Mouse (Mus musculus): ENCODE measurements at regions not wholly inside any gene's neighbourhood (a gene's known extent, or its start where the extent isn't known, plus 50 kb on each side); places are given as distances from the start of the nearest gene placed in this dataset.

GRCm38 (mm10) chr10:111767011-111767720 is 205.3 kb upstream of the Krr1 start:
- DNase-seq: no peak
- intact Hi-C loops (cut with DNase I; ENCODE audit: low total_unique reads): no loop called here

GRCm38 (mm10) chr10:111767813-111768455 is 204.5 kb upstream of the Krr1 start:
- DNase-seq: no peak
- intact Hi-C loops (cut with DNase I; ENCODE audit: low total_unique reads): no loop called here

- intact Hi-C loops (cut with DNase I; ENCODE audit: low total_unique reads): no loop called here
- DNase-seq: no peak
Measured at GRCm38 (mm10) chr10:111769486-111770002, 202.9 kb upstream of the Krr1 start.

- DNase-seq: no peak
- intact Hi-C loops (cut with DNase I; ENCODE audit: low total_unique reads): no loop called here
Measured at GRCm38 (mm10) chr10:111770027-111770426, 202.4 kb upstream of the Krr1 start.

- no peak for DNase-seq
- intact Hi-C loops (cut with DNase I; ENCODE audit: low total_unique reads): no loop called here
Measured at GRCm38 (mm10) chr10:111771010-111771409, 201.5 kb upstream of the Krr1 start.

- no peak for DNase-seq
- intact Hi-C loops (cut with DNase I; ENCODE audit: low total_unique reads): no loop called here
Measured at GRCm38 (mm10) chr10:111777559-111777958, 194.9 kb upstream of the Krr1 start.

GRCm38 (mm10) chr10:111778111-111778510 is 194.4 kb upstream of the Krr1 start:
- DNase-seq: no peak
- intact Hi-C loops (cut with DNase I; ENCODE audit: low total_unique reads): no loop called here

GRCm38 (mm10) chr10:111779956-111780355 is 192.5 kb upstream of the Krr1 start:
- intact Hi-C loops (cut with DNase I; ENCODE audit: low total_unique reads): no loop called here
- DNase-seq: no peak

- DNase-seq: no peak
- intact Hi-C loops (cut with DNase I; ENCODE audit: low total_unique reads): no loop called here
Measured at GRCm38 (mm10) chr10:111782195-111782810, 190.2 kb upstream of the Krr1 start.

GRCm38 (mm10) chr10:111783496-111783895 is 189.0 kb upstream of the Krr1 start:
- no peak for DNase-seq
- intact Hi-C loops (cut with DNase I; ENCODE audit: low total_unique reads): no loop called here

- intact Hi-C loops (cut with DNase I; ENCODE audit: low total_unique reads): no loop called here
- DNase-seq: peak; percentile 57
Measured at GRCm38 (mm10) chr10:111784065-111784853, 188.2 kb upstream of the Krr1 start.

GRCm38 (mm10) chr10:111787175-111787574 is 185.3 kb upstream of the Krr1 start:
- intact Hi-C loops (cut with DNase I; ENCODE audit: low total_unique reads): no loop called here
- no peak for DNase-seq

- intact Hi-C loops (cut with DNase I; ENCODE audit: low total_unique reads): no loop called here
- DNase-seq: no peak
Measured at GRCm38 (mm10) chr10:111789264-111789663, 183.2 kb upstream of the Krr1 start.

- intact Hi-C loops (cut with DNase I; ENCODE audit: low total_unique reads): no loop called here
Measured at GRCm38 (mm10) chr10:111790911-111791310, 181.6 kb upstream of the Krr1 start.

GRCm38 (mm10) chr10:111795056-111795455 is 177.4 kb upstream of the Krr1 start:
- intact Hi-C loops (cut with DNase I; ENCODE audit: low total_unique reads): no loop called here
- no peak for DNase-seq

More at GRCm38 (mm10) chr10:111790911-111791310, 181.6 kb upstream of the Krr1 start:
- DNase-seq: no peak

GRCm38 (mm10) chr10:111795756-111796155 is 176.7 kb upstream of the Krr1 start:
- intact Hi-C loops (cut with DNase I; ENCODE audit: low total_unique reads): no loop called here
- DNase-seq: no peak

- peak; percentile 23 for DNase-seq
- intact Hi-C loops (cut with DNase I; ENCODE audit: low total_unique reads): no loop called here
Measured at GRCm38 (mm10) chr10:111798851-111799281, 173.6 kb upstream of the Krr1 start.

GRCm38 (mm10) chr10:111799850-111800589 is 172.4 kb upstream of the Krr1 start:
- DNase-seq: no peak
- intact Hi-C loops (cut with DNase I; ENCODE audit: low total_unique reads): no loop called here

- DNase-seq: no peak
- intact Hi-C loops (cut with DNase I; ENCODE audit: low total_unique reads): no loop called here
Measured at GRCm38 (mm10) chr10:111800590-111800935, 171.9 kb upstream of the Krr1 start.

Measured in gastrocnemius, postnatal 14 days (tissue).